23 mouse cellular contexts compared by ENCODE assay signal in genomic region chr4:12592973-12593372, GRCm38 (mm10).
"Had no signal": no experiment of that assay in that cellular context is flagged by ENCODE, and none has a peak within 500 bp of the region (broad histone marks: within the 10 kb centered on the region; RNA-seq: fewer than 3 reads in every experiment).

No protein-coding gene starts in this region.

- DNase-seq: kidney, adult 2 months; kidney, postnatal 10 days; kidney, postnatal 36 days; layer of hippocampus, postnatal 36 days; liver; lung, adult 18-20 months; lung, postnatal 10 days; lung, postnatal 36 days; right cerebral cortex, adult 18-20 months; right cerebral cortex, postnatal 14 days; right cerebral cortex, postnatal 4 days; thymus, adult 2 months; thymus, postnatal 14 days; thymus, postnatal 4 days had no signal

- H3K9me3 ChIP-seq: limb, embryonic 12.5 days; liver, embryonic 12.5 days; liver, embryonic 15.5 days; lung, embryonic 15.5 days; midbrain, embryonic 15.5 days had no signal

- H3K27ac ChIP-seq: left cerebral cortex, adult 2 months; limb, embryonic 12.5 days; liver, embryonic 12.5 days; liver, embryonic 15.5 days; lung, embryonic 15.5 days; midbrain, embryonic 15.5 days; stomach, postnatal 0 days had no signal

- H3K27me3 ChIP-seq: limb, embryonic 12.5 days; liver, embryonic 12.5 days; liver, embryonic 15.5 days; lung, embryonic 15.5 days; megakaryocyte, embryonic 14.5 days; midbrain, embryonic 15.5 days had no signal

- H3K4me3 ChIP-seq: left cerebral cortex, adult 2 months; limb, embryonic 12.5 days; liver, embryonic 12.5 days; liver, embryonic 15.5 days; lung, embryonic 15.5 days; megakaryocyte, embryonic 14.5 days; midbrain, embryonic 15.5 days had no signal

- H3K36me3 ChIP-seq: limb, embryonic 12.5 days; liver, embryonic 12.5 days; liver, embryonic 15.5 days; lung, embryonic 15.5 days; midbrain, embryonic 15.5 days had no signal

- ATAC-seq: liver, embryonic 12.5 days; midbrain, embryonic 15.5 days had no signal

- H3K9ac ChIP-seq: limb, embryonic 12.5 days; liver, embryonic 12.5 days; liver, embryonic 15.5 days; lung, embryonic 15.5 days; midbrain, embryonic 15.5 days had no signal

- H3K4me1 ChIP-seq: liver, embryonic 12.5 days; liver, embryonic 15.5 days; lung, embryonic 15.5 days; megakaryocyte, embryonic 14.5 days; midbrain, embryonic 15.5 days had no signal

- H3K4me2 ChIP-seq: limb, embryonic 12.5 days; liver, embryonic 12.5 days; liver, embryonic 15.5 days; lung, embryonic 15.5 days; midbrain, embryonic 11.5 days; midbrain, embryonic 15.5 days had no signal
